Mouse (Mus musculus) B cell, adult 2 months (primary cell): ENCODE data around the gene Fam216b.

Experiments
- DNase-seq, 2 experiments: peaks; one replicate each; pipeline ENCODE4 v3.0.0; 2022

Gene Fam216b

GRCm38 (mm10) chr14:78041886-78042526 is 46.8 kb downstream of the Fam216b start:
- DNase-seq: no peak

- DNase-seq: no peak
Observed at GRCm38 (mm10) chr14:78040643-78041042, 48.2 kb downstream of the Fam216b start.

GRCm38 (mm10) chr14:78038876-78039275 is 49.9 kb downstream of the Fam216b start:
- no peak for DNase-seq
